Mouse (Mus musculus) forebrain, embryonic 15.5 days (tissue): ENCODE data around the gene Crybg1. TPM values are rescaled to one million over a fixed set of nuclear protein-coding genes. Genes with fewer than 3 reads are reported as not detected.

Experiments used
- ATAC-seq: fragments of 200-750 bp; cut with Nextera tagmentation; replicated peaks from 2 replicates; pipeline ENCODE4 v1.8.0; 2017; ENCODE audit warnings: mild to moderate bottlenecking, moderate TSS enrichment, moderate library complexity
- H3K27ac ChIP-seq: fragments of 300-500 bp; sonication (generic); replicated peaks from 2 replicates; pipeline ENCODE4 v1.5.1; 2015; ENCODE audit warnings: mild to moderate bottlenecking, inconsistent platforms
- H3K27me3 ChIP-seq: fragments of 300-500 bp; sonication (generic); 2 replicates; pipeline ENCODE4 v1.6.1; 2015; ENCODE audit warnings: inconsistent platforms
- H3K36me3 ChIP-seq: fragments of 300-500 bp; sonication (generic); 2 replicates; pipeline ENCODE4 v1.6.1; 2015; ENCODE audit warnings: mild to moderate bottlenecking, inconsistent platforms
- H3K4me1 ChIP-seq: fragments of 300-500 bp; sonication (generic); 2 replicates; pipeline ENCODE4 v1.6.1; 2015; ENCODE audit warnings: inconsistent platforms
- H3K4me2 ChIP-seq: fragments of 300-500 bp; sonication (generic); replicated peaks from 2 replicates; pipeline ENCODE4 v1.6.1; 2015; ENCODE audit warnings: mild to moderate bottlenecking, inconsistent platforms
- H3K4me3 ChIP-seq: fragments of 300-500 bp; sonication (generic); 2 replicates; pipeline ENCODE4 v1.5.1; 2015; ENCODE audit warnings: mild to moderate bottlenecking, inconsistent platforms
- H3K9ac ChIP-seq: fragments of 300-500 bp; sonication (generic); replicated peaks from 2 replicates; pipeline ENCODE4 v1.6.1; 2015; ENCODE audit warnings: mild to moderate bottlenecking, inconsistent platforms
- H3K9me3 ChIP-seq: fragments of 300-500 bp; sonication (generic); 2 replicates; pipeline ENCODE4 v1.6.1; 2016; ENCODE audit warnings: inconsistent platforms
- WGBS: fragments of 180-500 bp; shearing (Covaris S2); methylation state at CpG from one replicate; pipeline ENCODE4 v1.1.7; 2015; ENCODE audit warnings: mixed read lengths; 5-methylcytosine and 5-hydroxymethylcytosine counted together
- polyA plus RNA-seq: library from polyadenylated mRNA; unstranded; fragments of >200 nt; fragmentation: Nextera tagmentation; extraction: Ambion mirVana; gene quantifications from 2 replicates; pipeline ENCODE4 v1.2.1, GENCODE M21; 2015

The Crybg1 gene
- polyA plus RNA-seq, 1 experiment from 2014 or later = 0.29 TPM

GRCm38 (mm10) chr10:44024705-44025104 is 123.9 kb downstream of the Crybg1 start:
- no peaks in the 10 kb centered on the region for H3K36me3 ChIP-seq
- no peak overlapping the region for H3K4me2 ChIP-seq
- no peak overlapping the region for H3K27ac ChIP-seq
- WGBS = 74% methylated on average over 10 of the region's 10 CpGs
- H3K9ac ChIP-seq = no peak overlapping the region
- H3K4me3 ChIP-seq = no peak overlapping the region
- ATAC-seq = no peak
- H3K4me1 ChIP-seq = no peaks in the 10 kb centered on the region
- H3K9me3 ChIP-seq = no peaks in the 10 kb centered on the region
- no peaks in the 10 kb centered on the region for H3K27me3 ChIP-seq

GRCm38 (mm10) chr10:44020141-44020540 is 128.5 kb downstream of the Crybg1 start:
- no peak for ATAC-seq
- no peaks in the 10 kb centered on the region for H3K36me3 ChIP-seq
- 71% methylated on average over 4 of the region's 4 CpGs for WGBS

DNA sequence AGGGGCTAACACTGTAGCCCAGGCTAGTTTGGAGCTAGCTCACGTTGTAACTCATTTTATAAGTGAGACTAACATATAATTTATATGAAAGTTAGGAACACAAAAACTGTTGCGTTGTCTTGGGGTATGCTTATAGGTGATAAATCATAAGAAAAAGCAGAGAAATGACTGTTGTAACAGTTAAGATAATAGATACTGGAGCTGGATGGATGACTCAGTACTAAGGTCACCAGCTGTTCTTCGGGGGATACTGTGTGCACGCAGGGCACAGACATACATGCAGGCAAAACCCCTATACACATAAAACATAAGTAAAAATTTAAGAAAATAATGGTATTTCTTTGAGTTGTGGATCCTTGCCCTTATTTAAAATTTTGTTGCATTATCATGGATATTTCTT is 130.1 kb downstream of the Crybg1 start:
- 88% methylated on average over 4 of the region's 4 CpGs for WGBS
- Histone ChIP-seq H3K27me3 (no peaks in the 10 kb centered on the region), H3K4me3 (no peak overlapping the region), H3K4me2 (no peak overlapping the region), H3K27ac (no peak overlapping the region), H3K36me3 (no peaks in the 10 kb centered on the region), H3K4me1 (no peaks in the 10 kb centered on the region), H3K9ac (no peak overlapping the region), H3K9me3 (no peaks in the 10 kb centered on the region)
- no peak for ATAC-seq

More at GRCm38 (mm10) chr10:44020141-44020540, 128.5 kb downstream of the Crybg1 start:
- Histone ChIP-seq H3K9me3 (no peaks in the 10 kb centered on the region), H3K27me3 (no peaks in the 10 kb centered on the region), H3K9ac (no peak overlapping the region), H3K27ac (no peak overlapping the region), H3K4me3 (no peak overlapping the region), H3K4me2 (no peak overlapping the region), H3K4me1 (no peaks in the 10 kb centered on the region)

GRCm38 (mm10) chr10:44015631-44016030 is 133.0 kb downstream of the Crybg1 start:
- WGBS = 69% methylated on average over 2 of the region's 2 CpGs
- H3K4me2 ChIP-seq = no peak overlapping the region
- no peaks in the 10 kb centered on the region for H3K36me3 ChIP-seq
- H3K27me3 ChIP-seq = no peaks in the 10 kb centered on the region
- H3K4me3 ChIP-seq = no peak overlapping the region
- H3K9ac ChIP-seq = no peak overlapping the region
- H3K9me3 ChIP-seq = no peaks in the 10 kb centered on the region
- no peak for ATAC-seq
- H3K27ac ChIP-seq = no peak overlapping the region
- no peaks in the 10 kb centered on the region for H3K4me1 ChIP-seq

DNA sequence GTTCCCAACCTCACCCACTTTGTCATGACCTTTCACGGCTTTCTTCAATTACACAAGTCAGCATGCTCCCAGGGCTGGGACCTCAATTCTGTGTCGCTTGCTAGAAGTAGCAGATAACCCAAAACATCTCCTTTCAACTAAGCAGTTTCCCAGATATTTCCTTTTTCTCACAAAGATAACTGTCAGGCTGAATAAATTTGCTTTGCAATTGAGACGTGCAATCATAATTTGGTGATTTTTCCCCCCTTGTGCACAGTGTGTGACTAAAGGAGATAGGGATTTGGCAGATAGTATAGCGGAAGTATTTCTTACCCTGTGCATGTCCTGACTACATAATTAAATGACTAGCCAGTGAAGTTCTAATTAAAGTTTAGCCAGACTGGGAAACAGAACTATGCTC is 134.8 kb downstream of the Crybg1 start:
- Histone ChIP-seq H3K27me3 (no peaks in the 10 kb centered on the region), H3K27ac (no peak overlapping the region), H3K4me1 (no peaks in the 10 kb centered on the region), H3K36me3 (no peaks in the 10 kb centered on the region), H3K9ac (no peak overlapping the region), H3K9me3 (no peaks in the 10 kb centered on the region), H3K4me2 (no peak overlapping the region), H3K4me3 (no peak overlapping the region)
- no peak for ATAC-seq
- 41% methylated on average over 4 of the region's 4 CpGs for WGBS

DNA sequence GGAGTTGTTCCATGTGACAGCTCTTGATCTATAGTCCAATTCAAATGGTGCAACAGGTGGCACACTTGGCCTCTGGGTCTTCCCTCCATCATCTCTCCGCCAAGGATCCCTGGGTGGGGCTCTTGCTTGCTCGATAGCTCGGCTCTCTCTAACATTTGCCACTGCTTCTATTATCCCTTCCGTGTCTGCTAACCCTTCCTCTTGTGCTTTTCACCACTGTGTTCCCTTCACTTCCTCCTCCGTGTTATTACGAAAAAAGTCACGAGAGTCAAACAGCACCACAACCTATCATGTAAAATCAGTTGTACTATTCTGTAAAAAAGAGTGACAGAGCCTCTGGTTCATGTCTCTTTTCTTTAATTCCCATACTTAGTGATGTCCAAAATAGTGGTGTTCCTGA is 137.2 kb downstream of the Crybg1 start:
- no peak for ATAC-seq
- Histone ChIP-seq H3K27ac (no peak overlapping the region), H3K27me3 (peaks cover 13% of the 10 kb centered on the region), H3K4me2 (no peak overlapping the region), H3K4me3 (no peak overlapping the region), H3K9me3 (no peaks in the 10 kb centered on the region), H3K9ac (no peak overlapping the region), H3K36me3 (no peaks in the 10 kb centered on the region), H3K4me1 (no peaks in the 10 kb centered on the region)
- 89% methylated on average over 7 of the region's 7 CpGs for WGBS

DNA sequence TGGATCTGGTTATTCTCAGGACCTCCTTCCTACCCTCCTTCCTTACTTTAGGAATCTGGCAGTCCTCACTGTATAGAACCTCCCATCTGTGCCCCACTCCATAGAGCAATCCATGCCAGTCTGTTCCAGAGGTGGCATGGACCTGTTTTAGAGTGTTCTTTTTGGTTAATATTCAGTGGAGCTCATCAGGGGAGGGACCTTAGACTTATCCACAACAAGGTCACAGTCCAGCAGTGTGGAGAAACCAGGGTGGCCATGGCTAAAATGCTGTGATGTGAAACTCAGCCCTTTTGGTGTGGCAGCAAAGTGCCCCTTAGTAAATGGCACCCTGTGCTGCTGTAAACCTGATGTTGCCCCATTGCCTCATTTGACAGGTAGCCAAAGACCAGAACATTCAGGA is 139.8 kb downstream of the Crybg1 start:
- no peak for ATAC-seq
- Histone ChIP-seq H3K9ac (no peak overlapping the region), H3K4me3 (no peak overlapping the region), H3K9me3 (no peaks in the 10 kb centered on the region), H3K27me3 (peaks cover 39% of the 10 kb centered on the region), H3K4me2 (no peak overlapping the region), H3K4me1 (peaks cover 20% of the 10 kb centered on the region), H3K27ac (no peak overlapping the region), H3K36me3 (no peaks in the 10 kb centered on the region)

DNA sequence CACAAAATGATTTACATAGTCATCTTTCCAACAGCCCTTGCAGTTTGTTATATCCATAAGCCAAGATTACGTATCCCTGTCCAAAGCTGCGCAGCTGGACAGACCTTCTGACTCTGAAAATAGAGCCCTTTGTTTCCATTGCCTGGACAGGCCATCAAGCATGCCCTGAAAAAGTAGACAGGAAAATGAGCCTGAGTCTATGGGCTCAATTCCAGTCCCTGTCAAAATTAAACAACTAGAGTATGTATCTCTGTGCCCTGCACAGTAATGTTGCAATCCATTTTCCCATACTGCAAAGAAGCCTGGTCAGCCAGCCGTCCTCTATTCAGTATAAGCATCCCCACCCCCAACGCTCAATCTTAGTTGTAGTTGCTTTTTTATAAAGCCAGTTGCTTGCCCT is 141.8 kb downstream of the Crybg1 start:
- Histone ChIP-seq H3K36me3 (no peaks in the 10 kb centered on the region), H3K4me2 (no peak overlapping the region), H3K4me3 (no peak overlapping the region), H3K9me3 (no peaks in the 10 kb centered on the region), H3K9ac (no peak overlapping the region), H3K27me3 (peaks cover 59% of the 10 kb centered on the region), H3K27ac (no peak overlapping the region), H3K4me1 (peaks cover 27% of the 10 kb centered on the region)
- ATAC-seq = no peak
- 81% methylated on average over 4 of the region's 4 CpGs for WGBS

- ATAC-seq = 0 out of 2 replicates have a peak, but pooled peaks have one; percentile 49
- H3K36me3 ChIP-seq = no peaks in the 10 kb centered on the region
- H3K4me2 ChIP-seq = peak overlapping the region; percentile 50
- H3K27ac ChIP-seq = no peak overlapping the region
- peaks cover 27% of the 10 kb centered on the region for H3K4me1 ChIP-seq
- 0 out of 2 replicates have a peak overlapping the region, but pooled peaks have one; percentile 14 for H3K9ac ChIP-seq
- H3K9me3 ChIP-seq = no peaks in the 10 kb centered on the region
- 3% methylated on average over 40 of the region's 40 CpGs for WGBS
- H3K4me3 ChIP-seq = peak overlapping the region; percentile 36
- peaks cover 67% of the 10 kb centered on the region for H3K27me3 ChIP-seq
Measured at GRCm38 (mm10) chr10:44005677-44006641, 142.7 kb downstream of the Crybg1 start.

DNA sequence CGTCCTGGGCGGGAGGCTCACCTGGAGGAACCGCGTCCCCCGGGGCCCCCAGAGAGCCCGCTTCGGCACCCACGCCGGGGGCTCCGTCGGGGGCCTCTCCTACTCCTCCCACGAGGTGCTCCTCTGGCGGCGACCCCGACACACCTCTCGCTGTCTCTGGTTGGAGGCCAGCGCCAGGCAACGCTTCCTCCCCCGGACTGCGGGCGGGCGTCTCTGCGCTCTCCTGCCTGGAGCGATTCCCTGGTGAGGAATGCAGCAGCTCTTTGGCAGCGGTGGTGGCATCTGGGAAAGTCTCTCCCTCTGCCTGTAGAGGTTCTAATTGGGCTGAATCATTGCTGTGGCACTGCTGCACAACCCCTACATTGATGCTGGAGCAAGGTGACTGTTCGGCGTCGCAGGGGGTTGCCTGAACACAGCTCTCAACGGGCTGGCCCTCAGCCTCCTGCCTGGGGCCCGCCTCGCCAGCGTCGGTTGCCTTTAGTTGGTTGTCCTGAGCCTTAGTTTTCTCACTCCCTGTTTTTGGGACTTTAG is 144.4 kb downstream of the Crybg1 start:
- Histone ChIP-seq H3K27ac (no peak overlapping the region), H3K4me2 (peak overlapping the region; percentile 59), H3K9ac (no peak overlapping the region), H3K36me3 (no peaks in the 10 kb centered on the region), H3K4me1 (peaks cover 32% of the 10 kb centered on the region), H3K4me3 (peak overlapping the region; percentile 49), H3K27me3 (peaks cover 69% of the 10 kb centered on the region), H3K9me3 (no peaks in the 10 kb centered on the region)
- WGBS = 2% methylated on average over 29 of the region's 33 CpGs
- ATAC-seq = no peak; the same call in 1 of the 2 replicates

- Histone ChIP-seq H3K9ac (peak overlapping the region; percentile 31), H3K4me3 (peak overlapping the region; percentile 49), H3K4me1 (peaks cover 32% of the 10 kb centered on the region), H3K9me3 (no peaks in the 10 kb centered on the region), H3K27ac (no peak overlapping the region), H3K36me3 (no peaks in the 10 kb centered on the region), H3K4me2 (peak overlapping the region; percentile 59), H3K27me3 (peaks cover 69% of the 10 kb centered on the region)
- WGBS = under 1% methylated on average over 67 of the region's 68 CpGs
- peak; percentile 52; the same call in 1 of the 2 replicates for ATAC-seq
Measured at GRCm38 (mm10) chr10:44003551-44004151, 145.0 kb downstream of the Crybg1 start.

DNA sequence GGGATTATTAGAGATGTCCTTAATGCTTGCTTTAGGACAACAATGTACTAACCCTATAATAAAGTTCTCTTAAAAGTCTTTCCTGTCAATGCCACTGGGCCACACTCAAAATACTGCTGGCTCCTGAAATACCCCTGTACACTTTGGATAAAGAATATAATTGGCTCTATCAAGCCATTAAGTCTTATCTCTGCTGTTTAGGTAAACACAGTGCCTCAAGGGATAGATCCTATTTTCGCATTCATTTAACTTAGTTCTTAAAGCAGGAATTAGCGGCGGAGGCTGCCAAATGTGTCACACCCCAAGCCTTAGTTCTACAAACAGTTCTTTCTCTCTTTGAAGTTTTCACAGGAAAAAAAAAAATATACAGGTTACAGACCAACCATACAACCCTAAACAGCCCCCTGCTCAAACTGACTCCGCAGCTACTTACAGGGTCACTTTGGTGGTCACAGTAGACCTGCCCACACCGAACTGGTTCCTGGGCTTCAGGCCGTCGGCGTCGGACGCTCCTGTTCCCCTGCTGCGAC is 145.6 kb downstream of the Crybg1 start:
- Histone ChIP-seq H3K4me3 (peak overlapping the region; percentile 49), H3K9ac (peak overlapping the region; percentile 31; the same call in 1 of the 2 replicates), H3K36me3 (no peaks in the 10 kb centered on the region), H3K27me3 (peaks cover 66% of the 10 kb centered on the region), H3K4me1 (peaks cover 32% of the 10 kb centered on the region), H3K9me3 (no peaks in the 10 kb centered on the region), H3K4me2 (peak overlapping the region; percentile 59), H3K27ac (no peak overlapping the region)
- WGBS = 2% methylated on average over 11 of the region's 11 CpGs
- ATAC-seq = no peak
